Mouse (Mus musculus) telencephalon, adult 2 months (tissue): Measurements from ENCODE around the gene Lin7b.
"Not testable (repeated sequence)": the region's sequence is repeated elsewhere in the genome, so short reads cannot be mapped to it uniquely, and the experiment has no call there.

Source experiments
- DNase-seq: peaks from one replicate; pipeline ENCODE4 v3.0.0-alpha.2; 2011; ENCODE audit warnings: low read depth, low spot score

Lin7b gene

DNA sequence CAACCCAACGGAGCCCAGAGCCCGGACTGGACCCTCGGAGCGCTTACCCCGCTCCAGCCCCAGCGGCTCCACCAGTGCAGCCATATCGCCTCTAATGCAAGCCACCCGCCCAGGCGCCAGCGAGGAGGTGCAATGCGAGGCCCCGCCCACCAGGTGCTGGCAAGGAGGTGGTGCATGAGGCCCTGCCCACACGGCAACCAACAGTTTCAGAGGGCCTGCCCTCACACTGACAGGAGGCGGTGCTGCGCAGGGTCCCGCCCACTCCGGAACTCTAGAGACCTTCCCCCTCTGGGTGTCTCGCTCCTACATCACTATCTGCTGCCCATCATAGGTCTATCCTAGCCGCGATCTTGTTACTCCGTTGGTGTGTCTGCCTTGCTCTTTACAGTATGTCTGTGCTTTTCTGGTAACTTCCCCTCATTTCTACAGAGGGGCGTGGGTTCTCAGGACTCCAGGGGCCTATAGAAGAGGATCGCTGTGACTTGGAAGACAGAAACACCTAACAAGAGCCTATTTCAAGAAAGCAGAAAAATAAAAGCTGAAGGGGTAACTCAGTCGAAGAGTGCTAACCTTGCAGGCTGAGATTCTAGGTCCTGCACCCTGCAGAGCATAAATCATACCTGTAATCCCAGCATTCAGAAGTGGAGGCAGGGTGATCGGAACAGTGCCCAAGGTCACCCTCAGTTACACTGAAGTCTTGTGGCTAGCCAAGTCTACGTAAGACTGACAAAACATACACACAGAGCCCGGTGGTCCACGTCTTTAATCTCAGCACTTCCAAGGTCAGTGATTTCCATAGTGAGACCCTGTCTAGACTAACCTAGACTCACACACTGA lies at the start of gene Lin7b:
Gene Lin7b, minus strand, starts transcription at position 109 of the 837 bp plus-strand sequence.
- peak; percentile 90 for DNase-seq

DNA sequence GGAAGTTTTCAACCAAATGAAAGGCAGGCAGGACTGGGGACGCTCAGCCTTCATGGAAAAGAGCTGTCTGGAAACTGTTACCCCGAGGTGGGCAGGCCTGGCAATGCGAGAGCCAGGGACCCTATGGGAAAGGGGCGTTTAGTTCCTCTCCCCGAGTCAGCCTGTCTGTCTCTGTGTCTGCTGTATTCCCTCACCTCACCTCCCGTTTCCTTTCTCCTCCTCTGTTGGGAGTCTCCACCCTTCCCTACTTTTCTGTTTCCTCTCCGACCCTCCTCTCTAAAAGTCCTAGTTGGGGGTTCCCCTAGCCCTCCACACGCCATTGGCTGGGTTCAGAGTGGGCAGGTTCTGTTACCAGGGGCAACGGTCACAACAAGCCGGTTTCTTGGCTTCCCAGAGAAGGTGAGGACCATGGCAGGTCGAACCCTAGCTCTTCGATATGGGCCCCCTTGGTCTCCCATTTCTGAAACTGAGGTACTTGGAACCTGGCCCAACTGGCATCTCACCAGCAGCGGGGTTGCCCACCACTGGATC lies 47.6 kb upstream of the Lin7b start:
- DNase-seq: no peak

DNA sequence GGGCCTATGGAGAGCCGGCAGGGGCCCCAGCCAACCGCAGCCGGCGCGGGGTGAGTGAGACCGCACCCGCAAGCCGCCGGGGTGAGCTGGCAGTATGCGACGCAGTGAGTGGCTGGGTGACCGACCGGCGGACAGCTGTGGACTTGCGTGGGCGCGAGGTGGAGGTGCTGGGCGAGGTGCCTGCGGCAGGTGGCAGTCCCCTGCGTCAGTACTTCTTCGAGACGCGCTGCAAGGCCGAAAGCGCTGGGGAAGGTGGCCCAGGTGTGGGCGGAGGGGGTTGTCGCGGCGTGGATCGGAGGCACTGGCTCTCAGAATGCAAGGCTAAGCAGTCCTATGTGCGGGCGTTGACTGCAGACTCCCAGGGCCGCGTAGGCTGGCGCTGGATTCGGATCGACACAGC lies 45.3 kb upstream of the Lin7b start:
- no peak for DNase-seq

DNA sequence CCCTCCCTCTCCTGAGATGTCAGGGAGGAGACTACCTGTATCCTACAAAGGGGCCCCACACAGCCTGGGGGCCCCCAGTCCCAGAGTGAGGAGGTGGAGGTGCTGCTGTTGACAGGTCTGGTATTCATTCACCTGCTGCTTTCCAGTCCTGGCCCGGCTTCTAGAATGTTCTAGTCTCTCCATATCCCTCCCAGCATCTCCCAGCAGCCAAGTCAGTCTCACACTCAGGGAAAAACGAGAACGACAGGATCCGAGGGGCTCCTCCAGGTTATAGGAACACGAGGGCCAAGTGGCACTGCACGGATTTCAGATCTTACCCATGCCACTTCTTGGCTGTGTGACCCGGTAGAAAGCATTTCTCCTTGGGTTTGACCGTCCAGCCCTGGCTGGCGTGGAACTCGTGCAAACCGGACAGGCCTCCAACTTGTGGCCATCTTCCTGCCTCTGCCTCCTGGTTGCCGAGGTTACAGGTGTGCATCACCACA lies 44.4 kb upstream of the Lin7b start:
- DNase-seq: no peak

DNA sequence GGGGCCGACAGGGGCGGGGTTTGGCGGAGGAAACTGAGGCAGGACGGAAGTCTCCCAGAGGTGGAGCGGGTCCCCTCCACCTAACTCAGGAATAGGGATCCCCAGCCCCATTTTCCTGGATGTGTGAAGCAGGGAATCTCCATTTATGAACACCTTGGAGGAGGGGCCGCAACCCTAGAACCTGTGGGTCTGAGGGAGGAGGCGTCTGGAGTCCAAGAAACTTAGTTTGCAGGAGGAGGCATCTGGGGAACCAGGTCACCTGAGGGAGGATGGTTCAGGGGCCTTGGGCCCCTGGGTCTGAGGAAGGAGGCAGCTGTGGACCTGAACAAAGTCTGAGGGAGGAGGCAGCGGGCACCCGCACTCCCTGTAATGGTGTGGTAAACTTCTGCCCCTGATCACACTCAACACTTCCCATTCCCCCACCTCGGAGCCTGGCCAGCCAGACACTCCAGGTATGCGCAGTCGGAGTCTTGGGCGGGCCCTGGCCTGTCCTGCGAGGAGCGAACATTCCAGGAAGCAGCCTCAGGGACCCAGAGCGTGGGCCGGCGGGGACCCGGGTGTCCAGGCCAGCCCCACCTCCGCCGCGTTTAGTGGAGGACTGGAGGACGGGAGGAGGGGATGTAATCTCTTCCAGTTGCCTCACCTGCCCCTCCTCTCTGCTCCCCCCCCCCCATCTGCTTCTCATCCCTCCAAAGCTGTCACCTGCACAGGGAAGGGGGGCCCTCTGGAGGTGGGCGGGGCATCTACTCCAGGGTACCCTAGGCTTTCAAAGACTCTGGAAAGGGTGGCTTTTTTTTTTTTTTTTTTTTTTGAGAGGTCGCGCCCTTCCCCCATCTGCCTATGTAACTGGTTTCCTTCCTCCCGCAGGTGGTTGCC lies 43.7 kb upstream of the Lin7b start:
- no peak for DNase-seq

DNA sequence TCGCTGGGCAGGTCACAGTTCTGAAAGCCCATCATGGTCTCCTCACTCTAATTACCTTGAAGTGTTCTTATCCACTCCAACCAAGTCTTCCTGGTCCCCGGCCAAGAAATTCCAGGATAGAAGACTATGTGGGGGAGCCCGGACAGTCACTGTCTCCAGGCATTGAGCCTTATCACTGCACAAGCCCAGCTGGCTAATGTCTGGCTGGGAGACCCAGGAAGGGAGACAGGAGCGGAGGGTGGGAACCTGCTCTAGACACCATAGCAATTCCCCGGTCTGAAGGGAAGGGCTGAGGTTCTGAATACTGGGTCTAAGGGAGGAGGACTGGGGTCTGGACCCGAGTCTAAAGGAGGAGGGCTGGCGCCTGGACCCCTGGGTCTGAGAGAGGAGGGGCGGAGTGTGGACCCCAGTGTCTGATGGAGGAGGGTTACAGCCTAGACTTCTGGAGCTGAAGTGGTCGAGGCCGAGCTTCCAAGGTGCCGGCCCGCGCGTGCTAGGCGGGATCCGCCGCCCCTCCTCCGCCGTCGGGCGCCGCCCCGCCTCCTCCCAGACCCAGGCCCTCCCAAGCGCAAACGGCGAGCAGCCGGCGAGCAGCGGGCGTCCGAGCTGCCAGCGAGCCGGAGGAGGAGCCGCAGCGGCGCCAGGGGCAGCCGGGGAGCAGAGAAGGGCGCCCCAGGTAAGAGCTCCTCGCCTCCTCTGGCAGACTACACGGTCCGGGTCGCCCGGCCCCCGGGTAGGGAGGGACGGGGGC lies 42.9 kb upstream of the Lin7b start, which contains the start of gene Ntf5:
Gene Ntf5, plus strand, starts transcription at position 583 of the 751 bp plus-strand sequence.
- no peak for DNase-seq

DNA sequence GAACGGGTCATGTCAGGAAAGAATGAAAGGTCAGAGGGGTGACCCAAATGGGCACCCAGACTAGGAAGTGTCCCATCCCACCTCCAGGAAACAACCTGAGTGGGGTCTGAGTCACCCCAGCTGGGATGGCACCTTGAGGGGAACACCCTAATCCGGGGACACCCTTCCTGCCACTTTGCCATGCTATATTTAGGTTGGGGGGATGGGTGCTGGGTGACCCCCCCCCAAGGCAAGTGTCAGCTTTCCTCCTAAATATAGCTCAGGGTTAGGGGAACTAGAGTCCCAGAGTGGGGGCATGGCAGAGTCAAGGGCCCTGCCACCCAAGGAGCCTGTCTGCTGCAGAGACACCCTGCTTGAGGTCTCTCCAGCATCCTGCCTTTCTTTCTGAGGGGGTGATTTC lies 42.0 kb upstream of the Lin7b start:
- no peak for DNase-seq

DNA sequence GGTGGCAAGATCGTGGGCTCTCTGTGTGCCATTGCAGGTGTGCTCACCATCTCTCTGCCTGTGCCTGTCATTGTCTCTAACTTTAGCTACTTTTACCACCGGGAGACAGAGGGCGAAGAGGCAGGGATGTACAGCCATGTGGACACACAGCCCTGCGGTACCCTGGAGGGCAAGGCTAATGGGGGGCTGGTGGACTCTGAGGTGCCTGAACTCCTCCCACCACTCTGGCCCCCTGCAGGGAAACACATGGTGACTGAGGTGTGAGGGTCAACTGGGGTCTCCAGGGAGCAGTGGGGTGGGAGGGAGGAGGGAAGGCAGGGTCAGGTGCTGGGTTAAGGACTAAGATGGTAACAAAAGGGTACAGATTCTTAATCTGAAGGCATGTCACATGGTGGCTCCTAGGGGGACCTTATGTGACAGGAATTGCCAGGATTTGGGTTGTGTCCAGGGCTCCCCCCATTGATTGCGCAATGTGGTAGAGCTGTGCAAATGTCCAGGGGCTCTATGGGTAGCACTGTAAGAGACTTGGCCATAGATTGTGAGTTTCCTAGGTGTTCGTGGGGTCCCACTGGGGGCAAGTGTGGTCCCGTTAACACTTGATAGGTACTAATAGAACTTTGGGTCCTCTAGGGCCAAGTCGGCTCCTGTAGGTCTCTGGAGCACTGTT lies 39.2 kb upstream of the Lin7b start:
- DNase-seq: no peak

DNA sequence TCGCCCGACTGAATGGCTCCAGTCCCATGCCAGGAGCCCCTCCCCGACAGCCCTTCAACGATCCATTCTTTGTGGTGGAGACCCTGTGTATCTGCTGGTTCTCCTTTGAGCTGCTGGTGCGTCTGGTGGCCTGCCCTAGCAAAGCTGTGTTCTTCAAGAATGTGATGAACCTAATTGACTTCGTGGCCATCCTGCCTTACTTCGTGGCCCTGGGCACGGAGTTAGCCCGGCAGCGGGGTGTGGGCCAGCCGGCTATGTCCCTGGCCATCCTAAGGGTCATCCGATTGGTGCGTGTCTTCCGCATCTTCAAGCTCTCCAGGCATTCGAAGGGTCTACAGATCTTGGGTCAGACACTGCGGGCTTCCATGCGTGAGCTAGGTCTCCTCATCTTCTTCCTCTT lies 38.6 kb upstream of the Lin7b start:
- DNase-seq: no peak

DNA sequence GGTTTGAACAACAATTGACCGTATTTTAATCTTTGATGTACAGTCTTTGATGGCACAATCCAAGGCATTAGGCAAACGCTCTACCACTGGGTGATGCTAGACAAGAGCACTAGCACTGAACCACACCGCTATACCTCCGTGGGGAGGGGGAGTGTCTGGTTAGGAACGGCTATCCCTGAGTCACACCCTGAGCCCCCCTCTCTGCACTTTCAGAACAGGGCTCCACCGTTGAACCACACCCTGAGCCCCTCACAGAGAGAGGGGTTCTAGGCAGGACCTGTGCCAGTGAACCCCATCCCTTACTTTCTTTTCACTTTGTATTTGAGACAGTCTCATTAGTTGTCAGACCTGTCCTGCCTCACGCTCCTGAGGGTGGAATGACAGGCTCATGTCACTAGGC lies 38.0 kb upstream of the Lin7b start:
- no peak for DNase-seq

DNA sequence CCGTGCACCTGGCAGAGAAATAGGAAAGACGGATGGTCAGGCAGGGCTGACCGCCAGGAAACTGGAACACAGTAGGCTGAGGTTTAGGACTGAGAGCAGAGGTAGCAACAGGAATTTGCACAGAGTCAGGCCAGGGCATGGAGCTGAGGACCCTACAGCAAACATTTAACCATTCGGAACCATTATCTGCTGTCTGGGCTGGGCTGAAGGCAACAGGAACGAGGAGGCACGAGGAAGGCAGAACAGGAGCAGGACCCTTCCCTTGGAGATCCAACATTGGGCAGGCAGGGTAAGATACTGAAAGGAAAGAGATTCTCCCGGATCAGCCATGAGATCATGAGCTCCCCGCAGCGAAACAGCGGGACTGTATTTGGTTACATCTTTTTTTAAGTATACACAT lies 37.5 kb upstream of the Lin7b start:
- no peak for DNase-seq

DNA sequence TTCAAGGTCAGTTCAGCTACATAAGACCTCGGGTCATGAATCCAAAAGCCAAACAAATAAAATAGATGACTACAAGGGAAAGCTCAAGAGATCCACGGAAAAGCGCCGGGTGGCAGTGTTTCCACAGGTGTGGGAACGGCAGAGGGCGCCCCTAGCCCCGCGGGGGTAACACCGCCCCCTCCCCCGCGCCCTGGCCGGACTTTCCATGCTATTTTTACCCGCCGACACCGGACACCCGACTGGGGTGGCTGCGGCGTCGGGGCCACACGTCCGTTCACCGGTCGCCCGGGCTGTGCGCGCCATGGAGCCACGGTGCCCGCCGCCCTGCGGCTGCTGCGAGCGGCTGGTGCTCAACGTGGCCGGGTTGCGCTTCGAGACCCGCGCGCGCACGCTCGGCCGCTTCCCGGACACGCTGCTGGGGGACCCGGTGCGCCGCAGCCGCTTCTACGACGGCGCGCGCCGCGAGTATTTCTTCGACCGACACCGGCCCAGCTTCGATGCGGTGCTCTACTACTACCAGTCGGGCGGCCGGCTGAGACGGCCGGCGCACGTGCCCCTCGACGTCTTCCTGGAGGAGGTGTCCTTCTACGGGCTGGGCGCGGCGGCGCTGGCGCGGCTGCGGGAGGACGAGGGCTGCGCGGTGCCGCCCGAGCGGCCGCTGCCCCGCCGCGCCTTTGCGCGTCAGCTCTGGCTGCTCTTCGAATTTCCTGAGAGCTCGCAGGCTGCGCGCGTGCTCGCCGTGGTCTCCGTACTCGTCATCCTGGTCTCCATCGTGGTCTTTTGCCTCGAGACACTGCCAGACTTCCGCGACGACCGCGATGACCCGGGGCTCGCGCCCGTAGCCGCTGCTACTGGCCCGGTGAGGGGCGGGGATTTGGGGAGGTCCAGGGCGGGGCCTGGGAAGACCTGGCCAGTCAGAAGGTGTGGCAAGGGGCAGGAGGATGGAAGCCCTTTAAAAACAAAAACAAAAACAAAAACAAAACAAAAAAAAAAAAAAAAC lies 36.1 kb upstream of the Lin7b start:
- no peak for DNase-seq

DNA sequence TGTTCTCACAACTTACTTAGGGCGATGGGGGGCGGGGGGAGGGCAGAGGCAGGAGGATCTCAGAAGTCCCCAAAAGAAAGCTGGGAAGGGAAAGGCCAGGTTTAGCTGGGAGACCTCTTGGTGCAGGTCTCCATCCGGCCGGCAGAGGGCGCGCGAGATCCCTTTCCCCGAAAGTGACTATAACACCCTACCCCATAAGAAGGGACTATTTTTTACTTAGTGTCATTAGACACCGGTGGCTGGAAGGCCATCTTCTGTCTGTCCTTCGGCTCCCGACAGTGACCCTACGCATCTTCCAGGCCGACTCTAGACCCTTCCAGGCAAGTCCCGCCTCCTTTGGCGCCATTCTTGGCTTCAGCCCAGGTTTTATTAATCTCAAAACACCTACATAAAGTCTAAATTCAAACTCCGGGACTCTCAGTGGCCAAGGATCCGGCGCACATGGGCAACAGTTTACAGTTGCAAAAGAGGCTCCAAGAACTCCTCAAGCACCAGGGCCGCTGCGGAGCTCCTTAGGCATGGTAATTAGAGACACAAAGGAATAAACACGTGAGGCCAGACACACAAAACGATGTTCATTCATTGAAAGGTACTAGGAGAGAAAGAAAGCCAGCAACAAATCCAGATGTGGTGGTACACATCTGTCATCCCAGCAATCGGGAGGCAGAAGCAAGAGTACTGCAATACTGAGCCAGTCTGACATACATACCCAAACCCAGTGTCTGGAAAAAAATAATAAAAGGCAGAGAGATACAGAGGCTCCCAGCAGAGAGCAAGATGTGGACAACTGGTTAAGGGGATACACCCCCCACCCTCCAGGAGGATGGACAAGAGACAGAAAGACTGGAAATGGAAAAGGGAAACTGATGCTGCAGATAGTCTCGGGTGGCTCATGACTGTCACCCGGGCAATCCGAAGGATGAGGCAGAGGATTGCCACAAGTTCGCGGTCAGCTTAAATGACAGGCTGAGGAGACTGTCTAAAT lies 35.0 kb upstream of the Lin7b start, which contains the start of gene Kcna7:
Gene Kcna7, plus strand, starts transcription at position 563 of the 985 bp plus-strand sequence.
- DNase-seq: no peak

DNA sequence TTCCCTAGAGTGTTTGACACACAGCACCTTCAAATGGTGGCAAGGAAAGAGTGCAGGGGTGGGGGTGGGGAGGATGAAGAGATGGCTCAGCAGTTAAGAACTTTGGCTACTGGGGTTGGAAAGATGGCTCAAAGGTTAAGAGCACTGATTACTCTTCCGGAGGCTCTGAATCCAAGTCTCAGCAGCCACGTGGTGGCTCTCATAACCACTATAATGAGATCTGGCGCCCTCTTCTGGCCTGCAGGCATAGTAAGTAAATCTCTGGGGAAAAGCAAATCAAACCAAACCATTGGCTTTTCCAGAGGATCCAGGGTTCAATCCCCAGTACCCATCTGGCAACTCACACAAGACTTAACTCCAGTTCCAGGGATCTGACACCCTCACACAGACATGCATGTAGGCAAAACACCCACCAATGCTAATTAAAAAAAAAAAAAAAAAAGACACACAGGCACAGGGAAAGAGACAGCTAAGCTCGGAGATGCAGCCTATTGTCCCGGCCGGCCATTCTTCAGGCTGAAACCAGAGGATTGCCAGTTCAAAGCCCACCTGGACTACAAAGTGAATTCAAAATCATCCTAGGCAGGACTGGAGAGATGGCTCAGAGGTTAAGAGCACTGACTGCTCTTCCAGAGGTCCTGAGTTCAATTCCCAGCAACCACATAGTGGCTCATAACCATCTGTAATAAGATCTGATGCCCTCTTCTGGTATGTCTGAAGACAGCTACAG lies 33.3 kb upstream of the Lin7b start:
- no peak for DNase-seq

DNA sequence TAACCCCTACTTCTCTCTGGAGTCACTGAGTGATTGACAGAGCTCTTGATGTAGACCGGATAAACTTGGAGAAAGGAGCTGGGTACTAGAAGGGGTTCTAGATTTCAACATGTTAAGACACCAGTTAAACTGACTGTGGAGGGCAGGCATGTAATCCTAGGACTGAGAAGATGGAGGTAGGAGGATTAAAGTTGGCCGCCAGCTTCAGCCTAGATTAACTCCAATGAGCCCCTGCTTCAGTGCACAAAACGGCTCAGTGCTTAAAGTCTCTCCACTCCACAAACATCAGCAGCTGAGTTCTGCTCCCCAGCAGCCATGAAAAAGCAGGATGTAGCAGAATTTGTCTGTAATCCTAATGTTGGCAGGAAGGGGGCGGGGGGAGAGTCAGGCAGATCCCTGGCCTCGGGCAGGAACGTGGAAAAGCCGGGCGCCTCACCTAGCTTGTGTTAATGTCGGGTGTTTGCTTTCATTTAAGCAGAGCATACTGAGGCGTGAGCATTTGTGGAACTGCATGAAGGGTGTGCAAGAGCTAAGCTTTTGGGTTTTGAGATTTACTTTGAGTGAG lies 31.2 kb upstream of the Lin7b start:
- no peak for DNase-seq

DNA sequence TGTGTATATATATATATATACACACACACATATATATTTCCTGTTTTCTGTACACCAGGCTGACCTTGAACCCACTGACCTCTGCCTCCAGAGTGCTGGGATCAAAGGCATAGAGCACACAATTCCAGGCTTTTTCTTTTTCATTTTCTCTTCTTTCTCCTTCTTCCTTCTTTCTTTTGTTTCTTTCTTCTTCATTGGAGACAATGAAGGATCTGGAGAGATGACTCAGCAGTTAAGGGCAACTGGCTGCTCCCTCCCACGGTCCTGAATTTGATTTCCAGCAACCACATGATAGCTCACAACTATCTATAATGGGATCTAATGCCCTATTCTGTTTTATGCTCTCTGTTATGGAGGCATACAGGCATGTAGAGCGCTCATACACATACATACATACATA lies 26.4 kb upstream of the Lin7b start:
- DNase-seq: no peak

DNA sequence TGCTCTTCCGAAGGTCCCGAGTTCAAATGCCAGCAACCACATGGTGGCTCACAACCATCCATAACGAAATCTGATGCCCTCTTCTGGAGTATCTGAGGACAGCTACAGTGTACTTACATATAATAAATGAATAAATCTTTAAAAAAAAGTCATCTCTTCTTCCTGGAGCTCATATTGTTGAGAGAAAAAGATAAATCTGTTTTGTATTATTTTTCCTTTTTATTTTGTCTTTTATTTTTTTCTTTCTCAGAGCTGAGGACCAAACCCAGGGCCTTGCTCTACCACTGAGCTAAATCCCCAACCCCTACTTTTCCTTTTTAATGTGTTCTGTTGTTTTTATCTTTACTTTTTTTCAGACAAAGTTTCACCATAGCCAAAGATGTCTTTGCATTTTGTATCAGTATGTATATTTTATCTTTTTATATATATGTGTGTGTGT lies 26.0 kb upstream of the Lin7b start:
- not testable (repeated sequence) for DNase-seq
